Mouse (Mus musculus) midbrain, postnatal 0 days (tissue): ENCODE measurements at regions not wholly inside any gene's neighbourhood (a gene's known extent, or its start where the extent isn't known, plus 50 kb on each side); places are given as distances from the start of the nearest gene placed in this dataset.
A peak's percentile ranks its signal among the peaks of the same experiment; 100 is the strongest.

Experiments
- ATAC-seq: fragments of 200-750 bp; cut with Nextera tagmentation; 2 replicates; pipeline ENCODE4 v1.8.0; 2017; ENCODE audit warnings: moderate number of reproducible peaks, mild to moderate bottlenecking, moderate TSS enrichment, moderate library complexity; ENCODE audit not compliant: low FRiP score
- DNase-seq: peaks from one replicate; pipeline ENCODE4 v3.0.0-alpha.2; 2015; ENCODE audit warnings: low spot score
- H3K27ac ChIP-seq: fragments of 300-500 bp; sonication (generic); 2 replicates; pipeline ENCODE4 v1.5.1; 2014; ENCODE audit warnings: low read depth, mild to moderate bottlenecking, low read length, mixed read lengths
- H3K27me3 ChIP-seq: fragments of 300-500 bp; sonication (generic); 2 replicates; pipeline ENCODE4 v1.6.1; 2014; ENCODE audit warnings: low read length, control low read depth, mixed read lengths; ENCODE audit not compliant: insufficient read depth
- H3K36me3 ChIP-seq: fragments of 300-500 bp; sonication (generic); 2 replicates; pipeline ENCODE4 v1.6.1; 2014; ENCODE audit warnings: low read length, control low read depth, mixed read lengths; ENCODE audit not compliant: insufficient read depth
- H3K4me1 ChIP-seq: fragments of 300-500 bp; sonication (generic); 2 replicates; pipeline ENCODE4 v1.6.1; 2014; ENCODE audit warnings: mild to moderate bottlenecking, control low read depth, antibody characterized with exemption, low read length, mixed read lengths; ENCODE audit not compliant: insufficient read depth
- H3K4me2 ChIP-seq: fragments of 300-500 bp; sonication (generic); 2 replicates; pipeline ENCODE4 v1.6.1; 2014; ENCODE audit warnings: low read depth, mild to moderate bottlenecking, low read length, mixed read lengths; ENCODE audit not compliant: poor library complexity, severe bottlenecking
- H3K4me3 ChIP-seq: fragments of 300-500 bp; sonication (generic); 2 replicates; pipeline ENCODE4 v1.5.1; 2014; ENCODE audit warnings: low read depth, mild to moderate bottlenecking, low read length, moderate library complexity
- H3K9ac ChIP-seq: fragments of 300-500 bp; sonication (generic); replicated peaks from 2 replicates; pipeline ENCODE4 v1.6.1; 2014; ENCODE audit warnings: mild to moderate bottlenecking, low read length, moderate library complexity, mixed read lengths; ENCODE audit not compliant: poor library complexity, severe bottlenecking
- H3K9me3 ChIP-seq: fragments of 300-500 bp; sonication (generic); 2 replicates; pipeline ENCODE4 v1.6.1; 2016; ENCODE audit warnings: low read length, control low read depth
- CTCF ChIP-seq: IDR thresholded peaks from 2 replicates; pipeline ENCODE4 v1.5.1; 2016; ENCODE audit warnings: antibody characterized with exemption, mild to moderate bottlenecking
- WGBS: fragments of 180-500 bp; shearing (Covaris S2); extraction: QIAGEN DNeasy Blood & Tissue Kit; methylation state at CpG from one replicate; pipeline ENCODE4 v1.1.7; 2014; 5-methylcytosine and 5-hydroxymethylcytosine counted together

- 70% methylated on average over 2 of the region's 2 CpGs for WGBS
- no peaks in the 10 kb centered on the region for H3K9me3 ChIP-seq
- no peaks in the 10 kb centered on the region for H3K4me1 ChIP-seq
- H3K4me3 ChIP-seq = no peak overlapping the region
- no peak overlapping the region for H3K27ac ChIP-seq
- no peaks in the 10 kb centered on the region for H3K27me3 ChIP-seq
- H3K36me3 ChIP-seq = no peaks in the 10 kb centered on the region
- ATAC-seq = no peak
- no peak for DNase-seq
- H3K9ac ChIP-seq = no peak overlapping the region
- TF ChIP-seq CTCF = no peak
- H3K4me2 ChIP-seq = no peak overlapping the region
Measured at GRCm38 (mm10) chr1:77947894-77948293, 249.0 kb downstream of the Pax3 start.

- TF ChIP-seq CTCF = no peak
- H3K9me3 ChIP-seq = no peaks in the 10 kb centered on the region
- H3K4me1 ChIP-seq = no peaks in the 10 kb centered on the region
- no peak overlapping the region for H3K9ac ChIP-seq
- no peak for ATAC-seq
- no peak for DNase-seq
- WGBS = 61% methylated on average over 2 of the region's 2 CpGs
- H3K36me3 ChIP-seq = no peaks in the 10 kb centered on the region
- no peak overlapping the region for H3K4me3 ChIP-seq
- no peak overlapping the region for H3K4me2 ChIP-seq
- no peak overlapping the region for H3K27ac ChIP-seq
- H3K27me3 ChIP-seq = no peaks in the 10 kb centered on the region
Measured at GRCm38 (mm10) chr1:77944327-77944645, 252.6 kb downstream of the Pax3 start.

- 36% methylated on average over 14 of the region's 14 CpGs for WGBS
- H3K4me2 ChIP-seq = no peak overlapping the region
- no peaks in the 10 kb centered on the region for H3K4me1 ChIP-seq
- TF ChIP-seq CTCF = no peak
- H3K9me3 ChIP-seq = no peaks in the 10 kb centered on the region
- H3K27me3 ChIP-seq = no peaks in the 10 kb centered on the region
- no peak overlapping the region for H3K27ac ChIP-seq
- no peaks in the 10 kb centered on the region for H3K36me3 ChIP-seq
- H3K9ac ChIP-seq = no peak overlapping the region
- DNase-seq (no peak), ATAC-seq (0 out of 2 replicates have a peak, but pooled peaks have one; percentile 47)
- H3K4me3 ChIP-seq = no peak overlapping the region
Measured at GRCm38 (mm10) chr1:77943633-77944326, 253.2 kb downstream of the Pax3 start.

GRCm38 (mm10) chr1:77943101-77943500 lies 253.8 kb downstream of the Pax3 start:
- 2% methylated on average over 5 of the region's 5 CpGs for WGBS
- Histone ChIP-seq H3K9ac (no peak overlapping the region), H3K4me2 (no peak overlapping the region), H3K36me3 (no peaks in the 10 kb centered on the region), H3K4me1 (no peaks in the 10 kb centered on the region), H3K9me3 (no peaks in the 10 kb centered on the region), H3K27me3 (no peaks in the 10 kb centered on the region), H3K4me3 (no peak overlapping the region), H3K27ac (no peak overlapping the region)
- TF ChIP-seq CTCF = peak; percentile 93
- no peak for ATAC-seq
- DNase-seq = peak; percentile 80

GRCm38 (mm10) chr1:77933095-77933766 lies 263.7 kb downstream of the Pax3 start:
- H3K4me2 ChIP-seq = no peak overlapping the region
- no peak for TF ChIP-seq CTCF
- H3K36me3 ChIP-seq = no peaks in the 10 kb centered on the region
- H3K4me3 ChIP-seq = no peak overlapping the region
- peaks cover 4% of the 10 kb centered on the region; the same call in 1 of the 2 replicates for H3K4me1 ChIP-seq
- ATAC-seq (no peak), DNase-seq (no peak)
- no peak overlapping the region for H3K27ac ChIP-seq
- WGBS = 65% methylated on average over 6 of the region's 6 CpGs
- H3K9me3 ChIP-seq = no peaks in the 10 kb centered on the region
- no peak overlapping the region for H3K9ac ChIP-seq
- no peaks in the 10 kb centered on the region for H3K27me3 ChIP-seq

- no peak overlapping the region for H3K9ac ChIP-seq
- no peak overlapping the region for H3K4me2 ChIP-seq
- WGBS = 81% methylated on average over 5 of the region's 5 CpGs
- H3K9me3 ChIP-seq = no peaks in the 10 kb centered on the region
- H3K27ac ChIP-seq = no peak overlapping the region
- ATAC-seq = no peak
- no peak for DNase-seq
- TF ChIP-seq CTCF = no peak
- H3K36me3 ChIP-seq = no peaks in the 10 kb centered on the region
- H3K4me1 ChIP-seq = peaks cover 4% of the 10 kb centered on the region; the same call in 1 of the 2 replicates
- H3K4me3 ChIP-seq = no peak overlapping the region
- no peaks in the 10 kb centered on the region for H3K27me3 ChIP-seq
Measured at GRCm38 (mm10) chr1:77932226-77932625, 264.7 kb downstream of the Pax3 start.
